Mouse (Mus musculus) erythroblast, embryonic 14.5 days (primary cell): ENCODE results near the gene Grip2.

Experiments used
- GATA1 ChIP-seq: IDR thresholded peaks from 2 replicates; pipeline ENCODE4 v1.6.1; 2012; ENCODE audit warnings: low read length, inconsistent platforms, mixed read lengths
- TAL1 ChIP-seq: IDR thresholded peaks from 3 replicates; pipeline ENCODE4 v1.6.1; 2012; ENCODE audit warnings: low read length, inconsistent platforms, mixed read lengths

- TF ChIP-seq GATA1, result no peak
- TF ChIP-seq TAL1, result no peak
Observed at GRCm38 (mm10) chr6:91746776-91747175, 80.3 kb downstream of the Grip2 start.
